Mouse (Mus musculus): ENCODE data around the gene Ccpg1.

Ccpg1 gene

GRCm38 (mm10) chr9:73044146-73045079 is 59.2 kb downstream of the Ccpg1 start, which contains the start of gene Rab27a:
Rab27a (plus strand) TSS chr9:73044854.
- ATAC-seq (ENCODE audit: insufficient number of reproducible peaks, low FRiP score, low TSS enrichment): peak; percentile 75

GRCm38 (mm10) chr9:73045204-73045603 is 60.0 kb downstream of the Ccpg1 start:
- no peak for ATAC-seq (ENCODE audit: insufficient number of reproducible peaks, low FRiP score, low TSS enrichment)

GRCm38 (mm10) chr9:73045711-73046110 is 60.5 kb downstream of the Ccpg1 start:
- no peak for ATAC-seq (ENCODE audit: insufficient number of reproducible peaks, low FRiP score, low TSS enrichment)

GRCm38 (mm10) chr9:73047906-73048305 is 62.7 kb downstream of the Ccpg1 start:
- no peak for ATAC-seq (ENCODE audit: insufficient number of reproducible peaks, low FRiP score, low TSS enrichment)

- ATAC-seq (ENCODE audit: insufficient number of reproducible peaks, low FRiP score, low TSS enrichment): no peak
These were observed 63.7 kb downstream of the Ccpg1 start for GRCm38 (mm10) chr9:73048927-73049326.

GRCm38 (mm10) chr9:73049833-73050232 is 64.6 kb downstream of the Ccpg1 start:
- no peak for ATAC-seq (ENCODE audit: insufficient number of reproducible peaks, low FRiP score, low TSS enrichment)

GRCm38 (mm10) chr9:73050606-73051005 is 65.4 kb downstream of the Ccpg1 start:
- no peak for ATAC-seq (ENCODE audit: insufficient number of reproducible peaks, low FRiP score, low TSS enrichment)

- 0 out of 2 replicates have a peak, but pooled peaks have one; percentile 20 for ATAC-seq (ENCODE audit: insufficient number of reproducible peaks, low FRiP score, low TSS enrichment)
These were observed 70.2 kb downstream of the Ccpg1 start for GRCm38 (mm10) chr9:73055441-73055911.

- ATAC-seq (ENCODE audit: insufficient number of reproducible peaks, low FRiP score, low TSS enrichment): no peak
These were observed 74.0 kb downstream of the Ccpg1 start for GRCm38 (mm10) chr9:73059224-73059623.

GRCm38 (mm10) chr9:73063621-73064290 is 78.5 kb downstream of the Ccpg1 start:
- ATAC-seq (ENCODE audit: insufficient number of reproducible peaks, low FRiP score, low TSS enrichment): no peak

Measured in cerebellum, adult (tissue).